Mouse (Mus musculus) embryonic facial prominence, embryonic 11.5 days (tissue): ENCODE measurements around the gene Lin7b. TPM values are rescaled to one million over a fixed set of nuclear protein-coding genes. Genes with fewer than 3 reads are reported as not detected.
"Not testable (repeated sequence)": the region's sequence is repeated elsewhere in the genome, so short reads cannot be mapped to it uniquely, and the experiment has no call there.

Source experiments
- ATAC-seq: fragments of 200-750 bp; cut with Nextera tagmentation; replicated peaks from 2 replicates; pipeline ENCODE4 v1.8.0; 2017; ENCODE audit warnings: low read depth; ENCODE audit not compliant: insufficient number of reproducible peaks, low FRiP score, low TSS enrichment
- DNase-seq: peaks from one replicate; pipeline ENCODE4 v3.0.0-alpha.2; 2015; ENCODE audit warnings: low spot score
- H3K27ac ChIP-seq: fragments of 300-500 bp; sonication (generic); replicated peaks from 2 replicates; pipeline ENCODE4 v1.5.1; 2014; ENCODE audit warnings: mild to moderate bottlenecking, low read depth, low read length, control low read depth
- H3K27me3 ChIP-seq: fragments of 300-500 bp; sonication (generic); 2 replicates; pipeline ENCODE4 v1.6.1; 2014; ENCODE audit warnings: mild to moderate bottlenecking, low read length, moderate library complexity, mixed read lengths; ENCODE audit not compliant: control insufficient read depth, insufficient read depth
- H3K36me3 ChIP-seq: fragments of 300-500 bp; sonication (generic); replicated peaks from 2 replicates; pipeline ENCODE4 v1.6.1; 2014; ENCODE audit warnings: low read depth, mild to moderate bottlenecking, low read length, moderate library complexity, mixed read lengths; ENCODE audit not compliant: control insufficient read depth, insufficient read depth
- H3K4me1 ChIP-seq: fragments of 300-500 bp; sonication (generic); 2 replicates; pipeline ENCODE4 v1.6.1; 2014; ENCODE audit warnings: low read length, mixed read lengths; ENCODE audit not compliant: control insufficient read depth, insufficient read depth
- H3K4me2 ChIP-seq: fragments of 300-500 bp; sonication (generic); 2 replicates; pipeline ENCODE4 v1.6.1; 2014; ENCODE audit warnings: low read depth, mild to moderate bottlenecking, control low read depth, low read length, moderate library complexity
- H3K4me3 ChIP-seq: fragments of 300-500 bp; sonication (generic); 2 replicates; pipeline ENCODE4 v1.5.1; 2014; ENCODE audit warnings: low read depth, low read length, control low read depth
- H3K9ac ChIP-seq: fragments of 300-500 bp; sonication (generic); replicated peaks from 2 replicates; pipeline ENCODE4 v1.6.1; 2014; ENCODE audit warnings: mild to moderate bottlenecking, control low read depth, low read length
- H3K9me3 ChIP-seq: fragments of 300-500 bp; sonication (generic); replicated peaks from 2 replicates; pipeline ENCODE4 v1.6.1; 2016; ENCODE audit warnings: mild to moderate bottlenecking, low read length, inconsistent platforms, mixed read lengths; ENCODE audit not compliant: control insufficient read depth
- WGBS: fragments of 180-500 bp; shearing (Covaris S2); extraction: QIAGEN DNeasy Blood & Tissue Kit; methylation state at CpG from one replicate; pipeline ENCODE4 v1.1.7; 2014; 5-methylcytosine and 5-hydroxymethylcytosine counted together
- polyA plus RNA-seq: library from polyadenylated mRNA; unstranded; fragments of >200 nt; fragmentation: Nextera tagmentation; extraction: Ambion mirVana; gene quantifications from 2 replicates; pipeline ENCODE4 v1.2.1, GENCODE M21; 2014

Lin7b gene
- polyA plus RNA-seq, 1 experiment from 2014 or later: 0.77 TPM

DNA sequence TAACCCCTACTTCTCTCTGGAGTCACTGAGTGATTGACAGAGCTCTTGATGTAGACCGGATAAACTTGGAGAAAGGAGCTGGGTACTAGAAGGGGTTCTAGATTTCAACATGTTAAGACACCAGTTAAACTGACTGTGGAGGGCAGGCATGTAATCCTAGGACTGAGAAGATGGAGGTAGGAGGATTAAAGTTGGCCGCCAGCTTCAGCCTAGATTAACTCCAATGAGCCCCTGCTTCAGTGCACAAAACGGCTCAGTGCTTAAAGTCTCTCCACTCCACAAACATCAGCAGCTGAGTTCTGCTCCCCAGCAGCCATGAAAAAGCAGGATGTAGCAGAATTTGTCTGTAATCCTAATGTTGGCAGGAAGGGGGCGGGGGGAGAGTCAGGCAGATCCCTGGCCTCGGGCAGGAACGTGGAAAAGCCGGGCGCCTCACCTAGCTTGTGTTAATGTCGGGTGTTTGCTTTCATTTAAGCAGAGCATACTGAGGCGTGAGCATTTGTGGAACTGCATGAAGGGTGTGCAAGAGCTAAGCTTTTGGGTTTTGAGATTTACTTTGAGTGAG, 31.2 kb upstream of the Lin7b start:
- 68% methylated on average over 10 of the region's 10 CpGs for WGBS
- no peak overlapping the region for H3K4me3 ChIP-seq
- no peak overlapping the region for H3K27ac ChIP-seq
- DNase-seq: no peak
- H3K4me2 ChIP-seq: no peak overlapping the region
- H3K9ac ChIP-seq: no peak overlapping the region
- peaks cover 15% of the 10 kb centered on the region for H3K27me3 ChIP-seq
- no peaks in the 10 kb centered on the region for H3K36me3 ChIP-seq
- peaks cover 3% of the 10 kb centered on the region for H3K4me1 ChIP-seq
- ATAC-seq: no peak
- H3K9me3 ChIP-seq: no peaks in the 10 kb centered on the region

DNA sequence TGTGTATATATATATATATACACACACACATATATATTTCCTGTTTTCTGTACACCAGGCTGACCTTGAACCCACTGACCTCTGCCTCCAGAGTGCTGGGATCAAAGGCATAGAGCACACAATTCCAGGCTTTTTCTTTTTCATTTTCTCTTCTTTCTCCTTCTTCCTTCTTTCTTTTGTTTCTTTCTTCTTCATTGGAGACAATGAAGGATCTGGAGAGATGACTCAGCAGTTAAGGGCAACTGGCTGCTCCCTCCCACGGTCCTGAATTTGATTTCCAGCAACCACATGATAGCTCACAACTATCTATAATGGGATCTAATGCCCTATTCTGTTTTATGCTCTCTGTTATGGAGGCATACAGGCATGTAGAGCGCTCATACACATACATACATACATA, 26.4 kb upstream of the Lin7b start:
- 83% methylated on average over 2 of the region's 2 CpGs for WGBS
- no peaks in the 10 kb centered on the region for H3K9me3 ChIP-seq
- ATAC-seq (no peak), DNase-seq (no peak)
- no peak overlapping the region for H3K9ac ChIP-seq
- H3K36me3 ChIP-seq: peaks cover 3% of the 10 kb centered on the region
- H3K27ac ChIP-seq: no peak overlapping the region
- H3K4me1 ChIP-seq: no peaks in the 10 kb centered on the region
- no peaks in the 10 kb centered on the region for H3K27me3 ChIP-seq
- H3K4me3 ChIP-seq: no peak overlapping the region
- no peak overlapping the region for H3K4me2 ChIP-seq

DNA sequence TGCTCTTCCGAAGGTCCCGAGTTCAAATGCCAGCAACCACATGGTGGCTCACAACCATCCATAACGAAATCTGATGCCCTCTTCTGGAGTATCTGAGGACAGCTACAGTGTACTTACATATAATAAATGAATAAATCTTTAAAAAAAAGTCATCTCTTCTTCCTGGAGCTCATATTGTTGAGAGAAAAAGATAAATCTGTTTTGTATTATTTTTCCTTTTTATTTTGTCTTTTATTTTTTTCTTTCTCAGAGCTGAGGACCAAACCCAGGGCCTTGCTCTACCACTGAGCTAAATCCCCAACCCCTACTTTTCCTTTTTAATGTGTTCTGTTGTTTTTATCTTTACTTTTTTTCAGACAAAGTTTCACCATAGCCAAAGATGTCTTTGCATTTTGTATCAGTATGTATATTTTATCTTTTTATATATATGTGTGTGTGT, 26.0 kb upstream of the Lin7b start:
- not testable (repeated sequence) for H3K9me3 ChIP-seq, H3K4me3 ChIP-seq, H3K9ac ChIP-seq, H3K4me1 ChIP-seq, H3K4me2 ChIP-seq, ATAC-seq, DNase-seq, H3K27ac ChIP-seq, H3K36me3 ChIP-seq, H3K27me3 ChIP-seq
- 4% methylated on average over 3 of the region's 3 CpGs for WGBS

DNA sequence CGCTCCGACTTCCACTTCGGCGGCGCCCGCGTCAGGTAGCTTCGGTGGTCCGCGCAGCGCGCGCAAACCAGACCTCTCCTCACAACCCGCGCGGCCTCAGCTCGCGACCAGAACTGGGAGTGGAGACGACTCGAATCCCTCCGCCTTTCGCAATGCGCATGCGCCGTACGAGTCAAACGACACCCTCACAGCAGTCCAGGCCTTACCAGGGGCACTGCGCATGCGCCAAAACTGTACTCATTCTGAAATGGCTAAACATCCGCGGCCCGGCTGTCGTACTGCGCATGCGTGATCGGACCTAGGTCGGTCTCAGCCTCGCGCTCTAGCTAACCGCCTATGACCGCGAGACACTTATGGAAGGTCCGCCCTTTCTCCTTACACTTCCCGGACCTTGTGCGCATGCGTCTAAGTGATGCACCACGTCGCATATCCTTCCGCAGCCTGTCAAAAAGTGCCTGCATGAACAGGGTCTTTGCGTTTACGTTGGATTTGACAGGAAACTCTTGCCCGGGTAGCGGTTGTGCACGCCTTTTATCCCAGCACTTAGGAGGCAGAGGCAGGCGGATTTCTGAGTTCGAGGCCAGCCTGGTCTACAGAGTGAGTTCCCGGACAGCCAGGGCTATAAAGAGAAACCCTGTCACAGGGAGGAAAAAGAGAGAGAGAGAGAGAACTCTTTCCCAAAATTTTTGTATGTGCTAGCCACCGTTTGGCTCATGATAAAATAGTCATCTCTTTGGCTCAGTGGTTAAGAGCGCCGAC, 25.4 kb upstream of the Lin7b start, which contains the start of gene Snrnp70:
Snrnp70 (minus strand) TSS at position 165 of the 759 bp plus-strand sequence.
- peaks cover 3% of the 10 kb centered on the region for H3K36me3 ChIP-seq
- under 1% methylated on average over 60 of the region's 60 CpGs for WGBS
- no peaks in the 10 kb centered on the region for H3K9me3 ChIP-seq
- H3K4me2 ChIP-seq: peak within 1 kb of the TSS; percentile 86
- H3K4me3 ChIP-seq: peak within 1 kb of the TSS; percentile 62
- H3K4me1 ChIP-seq: no peaks in the 10 kb centered on the region
- ATAC-seq: peak; percentile 96
- peak; percentile 100 for DNase-seq
- peak within 1 kb of the TSS; percentile 82 for H3K9ac ChIP-seq
- H3K27ac ChIP-seq: peak within 1 kb of the TSS; percentile 97
- H3K27me3 ChIP-seq: no peaks in the 10 kb centered on the region

DNA sequence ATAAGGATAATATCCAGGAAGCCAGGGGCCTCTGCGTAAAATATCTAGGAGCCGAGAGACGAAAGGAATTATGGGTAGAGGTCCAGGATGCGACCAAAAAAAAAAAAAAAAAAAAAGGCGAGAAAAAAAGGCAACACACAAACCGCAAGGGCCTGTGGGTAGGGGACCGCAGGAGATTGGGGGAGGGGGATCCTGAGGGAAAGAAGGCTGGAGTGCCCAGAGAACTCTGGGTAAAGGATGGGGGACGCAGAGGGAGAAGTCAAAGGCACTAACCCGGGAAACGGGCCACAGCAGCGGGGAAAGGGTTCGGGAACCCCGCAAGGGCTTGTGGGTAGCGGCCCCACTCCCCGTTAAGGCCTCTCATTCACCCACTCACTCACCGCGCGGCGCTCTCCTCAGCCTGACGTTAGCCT, 24.8 kb upstream of the Lin7b start:
- Histone ChIP-seq H3K4me1 (no peaks in the 10 kb centered on the region), H3K36me3 (peaks cover 3% of the 10 kb centered on the region), H3K9ac (peak overlapping the region; percentile 82), H3K9me3 (no peaks in the 10 kb centered on the region), H3K27ac (peak overlapping the region; percentile 97), H3K27me3 (no peaks in the 10 kb centered on the region), H3K4me3 (peak overlapping the region; percentile 62), H3K4me2 (peak overlapping the region; percentile 86)
- DNase-seq (peak; percentile 85), ATAC-seq (peak; percentile 67)
- WGBS: 0% methylated on average over 20 of the region's 20 CpGs

DNA sequence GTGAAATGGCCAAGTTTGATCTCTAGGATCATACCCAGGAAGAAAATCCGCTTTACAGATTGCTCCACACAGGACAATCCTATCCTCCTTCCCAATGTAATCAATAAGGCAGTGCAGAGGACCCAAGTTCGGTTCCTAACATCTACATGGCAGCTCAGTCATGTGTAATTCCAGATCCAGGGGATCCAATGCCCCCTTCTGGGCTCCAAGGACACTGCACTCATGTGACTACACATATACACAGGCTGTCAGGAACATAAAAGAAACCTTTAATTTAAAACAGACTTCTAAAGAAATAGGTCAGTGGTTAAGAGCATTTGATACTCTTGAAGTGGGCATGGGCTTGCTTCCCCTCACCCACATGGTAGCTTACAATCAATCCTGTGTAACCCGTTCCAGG, 15.7 kb upstream of the Lin7b start:
- Histone ChIP-seq H3K9me3 (no peaks in the 10 kb centered on the region), H3K4me2 (no peak overlapping the region), H3K27ac (no peak overlapping the region), H3K9ac (no peak overlapping the region), H3K27me3 (no peaks in the 10 kb centered on the region), H3K4me1 (no peaks in the 10 kb centered on the region), H3K36me3 (peaks cover 36% of the 10 kb centered on the region), H3K4me3 (no peak overlapping the region)
- WGBS: 78% methylated on average over 3 of the region's 3 CpGs
- DNase-seq (peak; percentile 45), ATAC-seq (no peak)

DNA sequence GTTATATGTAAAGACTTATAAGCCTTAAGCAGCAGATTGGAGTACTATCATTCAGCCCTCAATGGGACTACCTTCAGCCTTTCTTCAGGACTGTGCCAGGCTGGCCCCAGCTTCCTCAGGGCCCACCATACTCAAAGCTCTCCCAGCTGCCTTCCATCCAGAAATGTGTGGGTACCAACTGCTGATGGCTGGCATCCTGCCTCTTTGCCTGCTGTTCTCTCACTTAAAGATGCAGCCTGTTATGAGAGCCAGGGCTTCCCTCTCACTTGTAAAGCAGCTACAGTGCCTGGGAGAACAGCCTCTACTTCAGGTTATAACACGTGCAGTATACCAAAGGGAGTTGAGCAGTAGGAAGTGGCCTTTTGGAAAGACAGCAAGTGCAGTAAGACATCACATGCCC, 5.7 kb upstream of the Lin7b start:
- Histone ChIP-seq H3K9me3 (no peaks in the 10 kb centered on the region), H3K4me1 (no peaks in the 10 kb centered on the region), H3K4me3 (no peak overlapping the region), H3K9ac (no peak overlapping the region), H3K36me3 (peaks cover 20% of the 10 kb centered on the region), H3K27ac (no peak overlapping the region), H3K27me3 (no peaks in the 10 kb centered on the region), H3K4me2 (no peak overlapping the region)
- no peak for DNase-seq
- no peak for ATAC-seq
- WGBS: 94% methylated on average over 1 of the region's 1 CpGs

DNA sequence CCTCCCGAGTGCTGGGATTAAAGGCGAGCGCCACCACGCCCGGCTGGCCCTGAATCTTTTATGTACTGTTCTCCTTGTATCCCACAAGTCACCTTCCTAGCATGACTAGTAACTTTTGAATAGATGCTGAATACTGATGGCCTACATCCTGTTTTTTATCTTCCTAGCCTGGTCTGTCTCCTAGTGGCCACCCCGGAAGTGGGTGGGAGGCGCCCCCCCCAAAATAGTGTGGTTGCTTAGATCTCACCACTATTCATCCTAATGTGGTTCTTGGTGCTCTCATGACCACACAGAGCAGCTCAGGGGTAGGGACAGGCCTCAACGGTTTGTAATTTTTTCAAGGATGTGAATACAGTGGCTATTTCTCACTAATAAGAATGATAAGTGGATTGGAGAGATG, 4.2 kb upstream of the Lin7b start:
- 96% methylated on average over 8 of the region's 8 CpGs for WGBS
- H3K36me3 ChIP-seq: peaks cover 9% of the 10 kb centered on the region
- no peak overlapping the region for H3K4me2 ChIP-seq
- no peak overlapping the region for H3K4me3 ChIP-seq
- ATAC-seq: no peak
- H3K27ac ChIP-seq: no peak overlapping the region
- H3K9me3 ChIP-seq: no peaks in the 10 kb centered on the region
- DNase-seq: no peak
- no peak overlapping the region for H3K9ac ChIP-seq
- H3K4me1 ChIP-seq: 0 out of 2 replicates have a peak, but pooled peaks cover 2% of the 10 kb centered on the region
- H3K27me3 ChIP-seq: peaks cover 5% of the 10 kb centered on the region
